Mouse (Mus musculus): Measurements from ENCODE around the gene Gm4064. TPM values are rescaled to one million over a fixed set of nuclear protein-coding genes. Genes with fewer than 3 reads are reported as not detected.
"Not testable (repeated sequence)": the region's sequence is repeated elsewhere in the genome, so short reads cannot be mapped to it uniquely, and the experiment has no call there.

Gm4064 gene
- not detected in 2 replicates for total RNA-seq (2021)
- long read RNA-seq, experiment 1: 0 reads
- long read RNA-seq, experiment 2: 0 reads

DNA sequence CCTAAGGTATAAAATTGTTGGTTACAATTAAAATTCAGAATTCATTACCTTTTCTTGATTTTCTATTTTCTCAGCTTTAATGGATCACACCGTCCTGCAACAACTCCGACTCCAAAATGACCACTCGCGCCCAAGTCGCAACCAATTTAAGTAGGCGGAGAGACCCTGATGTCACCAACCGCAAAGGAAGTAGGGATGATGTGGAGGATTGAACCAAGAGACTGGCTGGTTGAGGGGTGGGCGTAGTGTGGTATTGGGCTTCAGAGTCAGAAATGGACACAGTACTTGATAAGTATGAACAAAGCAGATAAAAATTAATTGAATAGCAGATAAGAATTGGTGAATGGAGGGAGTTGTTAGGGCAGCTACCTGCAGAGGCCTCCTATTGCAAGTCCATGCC lies at the start of gene Gm4064:
Gm4064 (minus strand) TSS at position 101 of the 400 bp plus-strand sequence.
- DNase-seq: not testable (repeated sequence)

DNA sequence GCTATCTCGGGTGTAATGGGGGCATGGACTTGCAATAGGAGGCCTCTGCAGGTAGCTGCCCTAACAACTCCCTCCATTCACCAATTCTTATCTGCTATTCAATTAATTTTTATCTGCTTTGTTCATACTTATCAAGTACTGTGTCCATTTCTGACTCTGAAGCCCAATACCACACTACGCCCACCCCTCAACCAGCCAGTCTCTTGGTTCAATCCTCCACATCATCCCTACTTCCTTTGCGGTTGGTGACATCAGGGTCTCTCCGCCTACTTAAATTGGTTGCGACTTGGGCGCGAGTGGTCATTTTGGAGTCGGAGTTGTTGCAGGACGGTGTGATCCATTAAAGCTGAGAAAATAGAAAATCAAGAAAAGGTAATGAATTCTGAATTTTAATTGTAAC lies 34.4 kb upstream of the Gm4064 start, which contains the start of the genes Rbmy and Gm10256:
Rbmy (plus strand) TSS at position 301 of the 400 bp plus-strand sequence.
Gm10256 (plus strand) TSS at position 320 of the 400 bp plus-strand sequence.
- not testable (repeated sequence) for DNase-seq

Other genes starting within 250 kb of the Gm4064 start
- not detected in 2 replicates for gene H2al2c, start 197.1 kb downstream of the Gm4064 start, total RNA-seq (2021)
- not detected in 2 replicates for gene Sry, start 132.5 kb downstream of the Gm4064 start, total RNA-seq (2021)
- not detected in 2 replicates for gene H2al2b, start 75.5 kb downstream of the Gm4064 start, total RNA-seq (2021)
- gene Rbmy, start 34.5 kb upstream of the Gm4064 start, total RNA-seq (2021): not detected in 2 replicates
- gene Gm10256, start 34.5 kb upstream of the Gm4064 start, total RNA-seq (2021): not detected in 2 replicates
- not detected in 2 replicates for gene Gm10352, start 104.8 kb upstream of the Gm4064 start, total RNA-seq (2021)
- not detected in 2 replicates for gene Gm29289, start 136.4 kb upstream of the Gm4064 start, total RNA-seq (2021)

Data from adrenal gland, postnatal 14 days (tissue).